Mouse (Mus musculus) embryonic fibroblast, embryonic 13.5 days (primary cell): ENCODE measurements around the gene Baat.

Experiments
- CTCF ChIP-seq: IDR thresholded peaks from 2 replicates; pipeline ENCODE4 v1.5.1; 2011; ENCODE audit warnings: mild to moderate bottlenecking, control low read depth, low read length, moderate library complexity, borderline replicate concordance; ENCODE audit not compliant: insufficient read depth
- POLR2A ChIP-seq: IDR thresholded peaks from 2 replicates; pipeline ENCODE4 v1.6.1; 2011; ENCODE audit warnings: low read depth, mild to moderate bottlenecking, control low read depth, low read length, moderate library complexity

GRCm38 (mm10) chr4:49514441-49514840, 8.1 kb upstream of the Baat start:
- no peak for TF ChIP-seq CTCF
- TF ChIP-seq POLR2A = no peak
